Mouse (Mus musculus) liver, embryonic 11.5 days (tissue): Measurements from ENCODE around the gene Cd300lf. TPM values are rescaled to one million over a fixed set of nuclear protein-coding genes. Genes with fewer than 3 reads are reported as not detected.

Experiments
- ATAC-seq: fragments of 200-750 bp; cut with Nextera tagmentation; replicated peaks from 2 replicates; pipeline ENCODE4 v1.8.0; 2017; ENCODE audit warnings: moderate number of reproducible peaks, mild to moderate bottlenecking, moderate TSS enrichment, moderate library complexity; ENCODE audit not compliant: low FRiP score
- DNase-seq: peaks from one replicate; pipeline ENCODE4 v3.0.0-alpha.2; 2017; ENCODE audit warnings: low spot score
- H3K27ac ChIP-seq: fragments of 300-500 bp; sonication (generic); 2 replicates; pipeline ENCODE4 v1.5.1; 2014; ENCODE audit warnings: mild to moderate bottlenecking, low read depth, low read length, control low read depth
- H3K27me3 ChIP-seq: fragments of 300-500 bp; sonication (generic); replicated peaks from 2 replicates; pipeline ENCODE4 v1.6.1; 2014; ENCODE audit warnings: low read length, mixed read lengths; ENCODE audit not compliant: control insufficient read depth, insufficient read depth
- H3K36me3 ChIP-seq: fragments of 300-500 bp; sonication (generic); 2 replicates; pipeline ENCODE4 v1.6.1; 2014; ENCODE audit warnings: mild to moderate bottlenecking, low read length, moderate library complexity, mixed read lengths; ENCODE audit not compliant: control insufficient read depth, insufficient read depth
- H3K4me1 ChIP-seq: fragments of 300-500 bp; sonication (generic); replicated peaks from 2 replicates; pipeline ENCODE4 v1.6.1; 2014; ENCODE audit warnings: low read length, mixed read lengths; ENCODE audit not compliant: control insufficient read depth, insufficient read depth
- H3K4me2 ChIP-seq: fragments of 300-500 bp; sonication (generic); 2 replicates; pipeline ENCODE4 v1.6.1; 2014; ENCODE audit warnings: mild to moderate bottlenecking, control low read depth, moderate library complexity
- H3K4me3 ChIP-seq: fragments of 300-500 bp; sonication (generic); 2 replicates; pipeline ENCODE4 v1.5.1; 2014; ENCODE audit warnings: low read depth, low read length, control low read depth
- H3K9ac ChIP-seq: fragments of 300-500 bp; sonication (generic); 2 replicates; pipeline ENCODE4 v1.6.1; 2014; ENCODE audit warnings: low read depth, low read length, control low read depth
- H3K9me3 ChIP-seq: fragments of 300-500 bp; sonication (generic); 2 replicates; pipeline ENCODE4 v1.6.1; 2016; ENCODE audit warnings: low read length, inconsistent platforms, mixed read lengths; ENCODE audit not compliant: control insufficient read depth
- WGBS: fragments of 180-500 bp; shearing (Covaris S2); extraction: QIAGEN DNeasy Blood & Tissue Kit; methylation state at CpG from one replicate; pipeline ENCODE4 v1.1.7; 2014; 5-methylcytosine and 5-hydroxymethylcytosine counted together
- polyA plus RNA-seq: library from polyadenylated mRNA; unstranded; fragments of >200 nt; fragmentation: Nextera tagmentation; extraction: Ambion mirVana; gene quantifications from 2 replicates; pipeline ENCODE4 v1.2.1, GENCODE M21; 2014

The Cd300lf gene
- polyA plus RNA-seq, 1 experiment from 2014 or later, result 0.63 TPM

DNA sequence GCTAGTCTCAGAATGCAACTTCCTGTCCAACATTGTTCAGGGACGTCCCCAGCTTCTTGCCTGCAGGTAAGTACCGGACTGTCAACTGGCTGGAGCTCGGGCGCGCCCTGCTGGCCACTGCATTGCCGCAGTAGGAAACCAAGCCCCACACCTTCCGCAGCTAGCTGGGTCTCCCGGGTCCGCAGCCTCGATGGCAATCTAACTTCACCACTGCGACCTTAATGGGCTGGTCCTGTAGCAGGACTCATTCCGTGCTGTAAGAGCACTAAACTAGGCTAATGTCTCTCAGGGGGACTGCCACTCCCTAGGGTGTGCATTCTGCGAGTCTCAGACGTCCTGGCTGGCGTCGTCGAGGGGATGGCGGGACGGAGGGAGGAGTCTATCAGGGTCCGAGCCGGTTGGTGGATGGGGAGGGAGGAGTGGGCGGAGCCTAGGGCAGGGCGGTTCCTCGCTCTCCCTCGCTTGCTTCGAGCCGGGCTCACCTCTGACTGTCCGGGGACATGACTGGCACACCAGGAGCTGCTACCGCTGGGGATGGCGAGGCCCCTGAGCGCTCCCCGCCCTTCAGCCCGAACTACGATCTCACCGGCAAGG lies 20.0 kb upstream of the Cd300lf start:
- Histone ChIP-seq H3K9ac (peak overlapping the region; percentile 15), H3K9me3 (no peaks in the 10 kb centered on the region), H3K27ac (no peak overlapping the region), H3K27me3 (0 out of 2 replicates have a peak, but pooled peaks cover 3% of the 10 kb centered on the region), H3K36me3 (no peaks in the 10 kb centered on the region), H3K4me2 (peak overlapping the region; percentile 62), H3K4me1 (peaks cover 34% of the 10 kb centered on the region), H3K4me3 (peak overlapping the region; percentile 42)
- ATAC-seq (peak; percentile 82), DNase-seq (peak; percentile 86)
- WGBS, result under 1% methylated on average over 35 of the region's 35 CpGs

DNA sequence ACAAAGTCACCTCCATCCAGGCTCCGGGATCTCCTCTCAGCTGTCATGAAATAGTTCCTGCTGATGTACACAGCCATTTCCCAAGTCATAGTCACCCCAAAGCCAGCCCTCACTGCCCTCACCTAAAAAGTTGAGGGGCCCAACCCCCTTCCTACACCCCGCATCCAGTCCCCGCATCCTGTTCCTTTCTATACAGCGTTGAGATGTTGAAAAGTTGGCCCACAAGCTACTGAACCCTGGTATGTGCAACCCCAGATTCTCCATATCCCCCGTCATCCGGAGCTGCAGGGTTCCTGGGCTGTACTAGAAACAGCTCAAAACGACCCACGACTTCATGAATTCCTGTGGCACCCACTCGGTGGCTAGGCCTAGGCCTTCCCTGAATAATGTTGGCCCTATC lies 19.3 kb upstream of the Cd300lf start:
- H3K4me3 ChIP-seq, result no peak overlapping the region
- H3K36me3 ChIP-seq, result no peaks in the 10 kb centered on the region
- H3K27me3 ChIP-seq, result 0 out of 2 replicates have a peak, but pooled peaks cover 3% of the 10 kb centered on the region
- H3K9me3 ChIP-seq, result no peaks in the 10 kb centered on the region
- H3K27ac ChIP-seq, result no peak overlapping the region
- DNase-seq, result no peak
- no peak for ATAC-seq
- H3K4me2 ChIP-seq, result no peak overlapping the region
- no peak overlapping the region for H3K9ac ChIP-seq
- WGBS, result 77% methylated on average over 9 of the region's 9 CpGs
- H3K4me1 ChIP-seq, result peaks cover 28% of the 10 kb centered on the region

DNA sequence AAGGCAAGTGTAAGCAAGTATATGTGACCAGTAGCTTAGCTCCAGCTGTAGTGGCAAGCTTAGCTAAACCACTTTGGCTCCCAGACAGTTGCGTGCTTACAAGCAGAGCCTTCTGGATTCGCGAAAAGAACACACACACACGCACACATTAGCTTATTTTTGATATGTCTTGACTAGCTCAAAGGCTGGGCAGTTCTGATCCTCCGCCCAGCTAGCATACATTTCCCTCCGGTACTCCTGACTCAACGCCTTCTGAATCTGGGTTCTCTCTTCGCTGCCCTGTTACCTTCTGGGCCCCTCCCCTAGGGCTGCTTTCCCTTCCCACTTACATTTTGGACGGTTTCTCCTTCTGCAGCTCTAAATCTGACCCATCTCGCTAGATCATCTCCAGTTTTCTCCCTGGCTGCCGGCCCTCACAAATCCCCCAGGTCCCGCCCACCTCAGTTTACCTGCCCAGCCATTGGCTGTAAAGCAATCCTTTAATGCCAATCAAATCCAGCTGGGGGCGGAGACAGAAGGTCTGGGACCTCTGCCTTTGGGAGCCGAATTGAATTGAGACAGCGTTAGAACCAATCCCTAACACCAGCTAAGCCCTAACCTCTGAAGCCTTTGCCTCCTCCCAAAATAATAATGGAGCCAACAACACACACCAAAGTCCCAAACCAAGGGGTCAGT lies 18.1 kb upstream of the Cd300lf start:
- DNase-seq, result no peak
- Histone ChIP-seq H3K36me3 (no peaks in the 10 kb centered on the region), H3K9me3 (no peaks in the 10 kb centered on the region), H3K4me3 (peak overlapping the region; percentile 25; the same call in 1 of the 2 replicates), H3K4me1 (peaks cover 18% of the 10 kb centered on the region), H3K9ac (no peak overlapping the region), H3K4me2 (peak overlapping the region; percentile 61), H3K27me3 (0 out of 2 replicates have a peak, but pooled peaks cover 3% of the 10 kb centered on the region), H3K27ac (no peak overlapping the region)
- 13% methylated on average over 15 of the region's 15 CpGs for WGBS
- peak; percentile 33; the same call in 1 of the 2 replicates for ATAC-seq

DNA sequence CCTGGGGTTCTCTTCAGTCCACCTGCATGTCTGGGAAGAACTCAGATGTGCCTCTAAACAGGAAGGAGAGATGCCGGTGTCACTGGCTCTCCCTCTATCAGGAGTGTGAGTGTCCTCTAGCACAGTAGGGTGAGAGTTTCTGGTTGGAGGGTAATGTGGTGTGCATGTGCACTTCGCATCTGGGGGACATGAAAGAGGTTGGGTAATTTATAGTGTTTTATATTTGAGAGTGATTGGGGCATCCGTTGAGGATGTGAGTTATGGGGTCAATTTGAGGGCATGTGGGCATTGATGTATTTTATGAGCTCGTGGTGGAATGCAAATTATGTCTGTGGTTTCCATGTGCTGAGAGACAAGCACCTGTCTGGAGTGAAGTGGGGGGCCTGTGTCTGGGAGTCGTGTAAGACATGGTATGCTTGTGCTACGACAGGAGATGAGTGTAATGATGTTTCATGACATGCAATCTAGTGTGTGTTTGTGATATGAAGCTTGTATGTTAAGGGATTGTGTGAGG lies 17.0 kb upstream of the Cd300lf start:
- WGBS, result 67% methylated on average over 6 of the region's 6 CpGs
- no peak for ATAC-seq
- no peak overlapping the region for H3K4me2 ChIP-seq

DNA sequence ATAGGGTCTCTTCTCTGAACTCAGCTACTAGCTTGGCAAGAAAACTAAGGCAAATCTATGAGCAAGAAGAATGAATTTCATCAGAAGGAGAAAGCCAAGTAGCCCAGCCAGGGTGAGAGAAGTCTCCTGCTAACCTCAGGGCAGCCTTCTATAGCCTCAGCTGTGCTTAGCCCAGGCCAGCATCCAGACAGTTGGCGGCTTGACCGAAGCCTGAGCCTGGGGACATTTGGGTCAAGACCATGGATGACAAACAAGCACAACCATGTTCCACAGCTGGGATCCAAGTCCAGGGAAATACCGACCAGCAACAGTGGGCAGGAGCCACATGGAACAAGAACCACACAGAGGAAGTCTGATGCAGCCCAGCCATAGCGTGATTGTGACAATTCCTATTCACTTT lies 14.0 kb upstream of the Cd300lf start:
- DNase-seq (no peak), ATAC-seq (no peak)
- H3K4me2 ChIP-seq, result no peak overlapping the region
- H3K36me3 ChIP-seq, result no peaks in the 10 kb centered on the region
- WGBS, result 83% methylated on average over 4 of the region's 4 CpGs
- H3K27ac ChIP-seq, result no peak overlapping the region
- H3K9me3 ChIP-seq, result no peaks in the 10 kb centered on the region
- H3K9ac ChIP-seq, result no peak overlapping the region
- H3K4me1 ChIP-seq, result no peaks in the 10 kb centered on the region
- H3K4me3 ChIP-seq, result no peak overlapping the region
- H3K27me3 ChIP-seq, result 0 out of 2 replicates have a peak, but pooled peaks cover 3% of the 10 kb centered on the region

More for the DNA sequence above, 17.0 kb upstream of the Cd300lf start:
- Histone ChIP-seq H3K27me3 (0 out of 2 replicates have a peak, but pooled peaks cover 3% of the 10 kb centered on the region), H3K27ac (no peak overlapping the region), H3K9ac (no peak overlapping the region), H3K4me3 (no peak overlapping the region), H3K9me3 (no peaks in the 10 kb centered on the region), H3K36me3 (no peaks in the 10 kb centered on the region), H3K4me1 (peaks cover 18% of the 10 kb centered on the region)
- no peak for DNase-seq

DNA sequence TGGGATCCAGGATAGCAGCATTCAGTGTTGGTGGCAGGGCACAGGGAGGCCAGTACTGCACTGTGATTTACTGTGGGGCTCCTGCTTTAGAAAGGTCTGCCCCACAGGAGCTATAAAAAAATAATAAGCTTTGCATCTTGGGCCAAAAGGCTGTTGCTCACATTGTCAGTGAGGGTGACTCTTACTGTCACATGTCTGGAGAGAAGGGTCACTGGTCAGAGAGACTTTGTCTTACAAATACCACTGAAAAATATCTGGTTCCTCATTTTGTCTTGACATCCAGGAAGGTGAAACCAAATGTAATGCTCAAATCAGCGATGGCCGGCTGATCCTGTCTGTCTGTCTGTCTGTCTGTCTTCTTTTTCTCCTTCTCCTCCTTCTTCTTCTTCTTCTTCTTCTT lies 8.2 kb upstream of the Cd300lf start:
- DNase-seq (no peak), ATAC-seq (no peak)
- H3K27me3 ChIP-seq, result no peaks in the 10 kb centered on the region
- H3K36me3 ChIP-seq, result no peaks in the 10 kb centered on the region
- WGBS, result 43% methylated on average over 2 of the region's 2 CpGs
- no peak overlapping the region for H3K4me2 ChIP-seq
- no peaks in the 10 kb centered on the region for H3K4me1 ChIP-seq
- no peaks in the 10 kb centered on the region for H3K9me3 ChIP-seq
- no peak overlapping the region for H3K27ac ChIP-seq
- H3K9ac ChIP-seq, result no peak overlapping the region
- no peak overlapping the region for H3K4me3 ChIP-seq

DNA sequence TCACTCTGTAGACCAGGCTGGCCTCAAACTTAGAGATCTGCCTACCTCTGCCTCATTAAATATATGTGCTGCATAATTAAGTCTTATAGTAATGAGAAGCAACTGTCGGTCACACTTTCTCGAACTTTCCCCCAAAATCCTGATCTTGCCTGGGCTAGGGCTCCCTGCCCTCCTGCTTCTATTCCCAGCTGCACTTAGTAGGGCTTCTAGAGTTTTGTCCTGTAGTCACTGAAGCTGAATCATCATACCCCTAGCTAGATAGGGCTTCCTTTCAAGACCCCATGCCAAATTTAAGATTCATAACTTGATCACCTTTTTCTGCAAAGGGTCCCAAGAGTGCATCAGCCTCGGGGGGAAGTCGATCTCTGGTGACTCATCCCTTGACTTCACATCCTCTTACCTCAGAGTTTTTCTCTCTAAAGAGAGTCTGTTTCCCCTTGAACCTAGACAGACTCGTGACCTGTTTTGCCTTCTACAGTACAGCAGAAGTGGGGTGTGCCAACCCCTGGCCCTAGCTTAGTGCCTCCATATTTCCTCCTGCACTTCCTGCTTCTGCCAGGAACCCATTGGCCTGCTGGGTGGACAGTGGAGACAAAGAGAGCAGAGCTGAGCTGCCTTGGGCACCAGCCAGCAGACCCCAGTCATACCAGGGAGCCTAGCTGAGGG lies 4.9 kb upstream of the Cd300lf start:
- ATAC-seq, result no peak

DNA sequence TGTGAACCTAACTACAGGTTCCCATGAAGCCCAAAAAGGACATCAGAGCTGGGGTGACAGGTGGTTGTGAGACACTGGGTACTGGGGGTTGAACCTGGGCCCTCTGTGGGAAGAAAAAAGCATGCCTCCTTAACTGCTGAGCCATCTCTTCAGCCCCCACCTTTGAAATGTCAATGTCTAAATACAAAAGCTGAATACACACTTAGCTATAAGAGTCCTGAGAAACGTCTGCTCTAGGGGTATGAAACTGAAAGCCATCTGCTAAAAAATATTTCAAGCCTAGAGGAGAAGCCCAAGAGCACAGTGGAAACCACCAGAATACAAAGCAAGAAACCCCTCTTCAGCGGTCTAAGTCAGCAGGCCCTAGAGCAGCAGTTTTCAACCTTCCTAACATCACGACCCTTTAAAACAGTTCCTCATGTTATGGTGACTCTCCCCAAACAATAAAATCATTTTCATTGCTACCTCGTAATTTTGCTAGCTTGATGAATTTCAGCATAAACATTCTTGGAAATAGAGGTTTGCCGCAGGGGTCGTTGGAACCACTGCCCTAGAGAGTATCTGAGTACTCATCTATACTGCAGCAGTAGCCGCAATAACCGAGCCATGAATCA lies 1.9 kb downstream of the Cd300lf start:
- WGBS, result 80% methylated on average over 8 of the region's 8 CpGs
- no peaks in the 10 kb centered on the region for H3K36me3 ChIP-seq
- H3K4me3 ChIP-seq, result no peak overlapping the region
- no peak overlapping the region for H3K9ac ChIP-seq
- DNase-seq, result no peak
- H3K4me2 ChIP-seq, result no peak overlapping the region
- no peaks in the 10 kb centered on the region for H3K27me3 ChIP-seq
- no peaks in the 10 kb centered on the region for H3K9me3 ChIP-seq
- H3K4me1 ChIP-seq, result no peaks in the 10 kb centered on the region
- ATAC-seq, result no peak
- no peak overlapping the region for H3K27ac ChIP-seq

More for the DNA sequence above, 4.9 kb upstream of the Cd300lf start:
- H3K27me3 ChIP-seq, result no peaks in the 10 kb centered on the region
- H3K27ac ChIP-seq, result no peak overlapping the region
- no peaks in the 10 kb centered on the region for H3K9me3 ChIP-seq
- no peak overlapping the region for H3K4me3 ChIP-seq
- no peak for DNase-seq
- 63% methylated on average over 5 of the region's 5 CpGs for WGBS
- H3K9ac ChIP-seq, result no peak overlapping the region
- H3K4me2 ChIP-seq, result no peak overlapping the region
- H3K4me1 ChIP-seq, result no peaks in the 10 kb centered on the region
- H3K36me3 ChIP-seq, result no peaks in the 10 kb centered on the region
